Mouse (Mus musculus): Measurements from ENCODE around the gene Icos. TPM values are rescaled to one million over a fixed set of nuclear protein-coding genes. Genes with fewer than 3 reads are reported as not detected.

Icos gene
- polyA plus RNA-seq, 1 experiment from 2014 or later = 0.08 TPM

- Histone ChIP-seq H3K4me3 (no peak overlapping the region), H3K9me3 (replicated peaks) (no peaks in the 10 kb centered on the region), H3K4me2 (replicated peaks) (no peak overlapping the region), H3K36me3 (no peaks in the 10 kb centered on the region), H3K27me3 (no peaks in the 10 kb centered on the region), H3K27ac (no peak overlapping the region), H3K4me1 (no peaks in the 10 kb centered on the region), H3K9ac (no peak overlapping the region)
- WGBS = 100% methylated on average over 2 of the region's 2 CpGs
- ATAC-seq (ENCODE audit: low FRiP score) = no peak
These were observed 28.5 kb downstream of the Icos start for GRCm38 (mm10) chr1:61006229-61006628.

DNA sequence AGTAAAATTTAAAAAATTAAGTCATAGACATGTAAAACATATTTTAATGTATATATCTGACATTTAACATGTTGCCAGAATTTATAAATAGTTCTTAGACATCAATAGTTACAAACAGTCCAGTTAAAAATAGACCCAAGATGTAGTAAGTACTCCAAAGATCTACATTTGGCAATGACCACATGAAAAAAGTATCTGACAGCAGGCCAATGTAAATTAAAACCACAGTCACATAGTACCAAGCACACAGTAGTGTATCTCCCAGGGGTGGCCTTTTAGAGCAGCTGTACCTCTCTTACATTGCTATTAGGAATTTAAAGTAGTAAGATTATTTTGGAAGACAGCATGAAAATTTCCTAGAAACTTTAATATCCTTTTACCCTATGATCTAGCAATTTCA is 29.8 kb downstream of the Icos start:
- Histone ChIP-seq H3K4me1 (no peaks in the 10 kb centered on the region), H3K27ac (no peak overlapping the region), H3K4me2 (replicated peaks) (no peak overlapping the region), H3K4me3 (no peak overlapping the region), H3K9me3 (replicated peaks) (no peaks in the 10 kb centered on the region), H3K9ac (no peak overlapping the region), H3K36me3 (no peaks in the 10 kb centered on the region), H3K27me3 (no peaks in the 10 kb centered on the region)
- no peak for ATAC-seq (ENCODE audit: low FRiP score)

DNA sequence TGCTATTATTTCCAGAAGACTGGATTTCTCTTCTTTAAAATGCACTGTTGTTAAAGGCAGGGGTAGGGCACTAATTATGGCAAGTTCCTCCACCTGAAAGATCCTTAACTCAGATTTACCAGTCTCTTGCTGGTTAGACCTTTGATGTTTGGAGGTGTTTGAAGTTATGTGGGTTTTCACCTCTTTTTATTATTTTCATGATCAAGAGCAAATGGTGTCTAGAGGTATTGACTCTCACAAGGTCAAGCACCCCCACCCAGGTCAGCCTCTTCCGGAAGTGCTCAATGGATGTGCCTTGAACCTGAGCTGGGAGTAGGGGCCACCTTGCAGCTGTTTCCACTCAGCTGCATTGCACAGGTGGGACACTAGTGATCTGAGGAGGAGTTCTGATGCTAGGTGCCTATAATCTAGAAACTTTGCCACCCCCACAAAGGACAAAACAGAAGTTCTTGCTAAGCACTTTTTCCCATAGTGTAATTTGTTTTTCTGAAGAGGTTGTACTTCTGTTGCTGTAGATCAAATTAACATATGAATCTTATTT is 38.9 kb downstream of the Icos start:
- Histone ChIP-seq H3K4me3 (no peak overlapping the region), H3K4me2 (replicated peaks) (no peak overlapping the region), H3K4me1 (no peaks in the 10 kb centered on the region), H3K9ac (no peak overlapping the region), H3K27me3 (no peaks in the 10 kb centered on the region), H3K27ac (no peak overlapping the region), H3K36me3 (no peaks in the 10 kb centered on the region), H3K9me3 (replicated peaks) (no peaks in the 10 kb centered on the region)
- WGBS = 83% methylated on average over 1 of the region's 1 CpGs
- ATAC-seq (ENCODE audit: low FRiP score) = no peak

GRCm38 (mm10) chr1:61026712-61027111 is 49.0 kb downstream of the Icos start:
- no peak for ATAC-seq (ENCODE audit: low FRiP score)
- 85% methylated on average over 5 of the region's 5 CpGs for WGBS
- Histone ChIP-seq H3K9me3 (replicated peaks) (no peaks in the 10 kb centered on the region), H3K4me2 (replicated peaks) (no peak overlapping the region), H3K27me3 (no peaks in the 10 kb centered on the region), H3K4me1 (no peaks in the 10 kb centered on the region), H3K4me3 (no peak overlapping the region), H3K9ac (no peak overlapping the region), H3K27ac (no peak overlapping the region), H3K36me3 (no peaks in the 10 kb centered on the region)

DNA sequence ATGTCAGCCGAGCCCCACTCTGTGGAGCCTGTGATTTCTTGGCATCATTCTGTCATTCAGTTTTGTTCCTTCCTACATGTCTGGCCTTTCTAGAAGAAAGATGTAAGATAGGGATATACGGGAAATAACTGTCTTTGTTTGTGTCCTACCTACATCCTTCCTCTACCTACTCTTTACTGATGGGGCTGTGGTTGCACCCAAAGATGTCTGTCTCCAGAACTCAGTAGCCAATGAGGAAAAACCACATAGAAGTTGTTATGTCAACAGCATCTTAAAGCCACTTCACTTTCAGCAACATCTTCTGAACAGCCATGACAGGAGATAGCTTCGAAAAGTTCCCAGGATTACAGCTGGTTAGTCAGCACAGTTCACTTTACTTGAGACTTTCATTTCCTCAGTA is 49.8 kb downstream of the Icos start:
- WGBS = 95% methylated on average over 3 of the region's 3 CpGs
- no peaks in the 10 kb centered on the region for H3K27me3 ChIP-seq
- no peaks in the 10 kb centered on the region for H3K9me3 ChIP-seq (replicated peaks)
- no peaks in the 10 kb centered on the region for H3K36me3 ChIP-seq
- no peak for ATAC-seq (ENCODE audit: low FRiP score)
- no peaks in the 10 kb centered on the region for H3K4me1 ChIP-seq
- no peak overlapping the region for H3K4me3 ChIP-seq
- no peak overlapping the region for H3K4me2 ChIP-seq (replicated peaks)
- no peak overlapping the region for H3K27ac ChIP-seq
- H3K9ac ChIP-seq = no peak overlapping the region

DNA sequence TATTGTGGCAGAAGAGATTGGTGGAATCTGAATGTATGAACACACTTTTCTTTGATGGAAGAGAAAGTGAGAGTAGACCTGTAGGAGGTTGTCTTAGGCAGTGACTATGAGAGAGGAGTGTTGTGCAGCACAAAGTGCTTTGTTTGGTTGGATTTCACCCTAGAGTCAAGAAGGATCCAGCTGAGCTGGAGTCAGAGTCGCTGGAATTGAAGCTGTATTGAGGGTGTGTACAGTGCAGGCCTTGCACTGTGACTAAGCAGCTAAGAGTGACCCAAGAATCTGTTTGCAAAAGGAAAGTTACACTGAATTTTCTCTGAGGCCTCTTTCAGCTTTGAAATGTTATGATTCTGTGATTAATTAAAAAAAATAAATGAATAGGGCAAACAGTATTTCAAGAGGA is 52.2 kb downstream of the Icos start:
- no peaks in the 10 kb centered on the region for H3K9me3 ChIP-seq (replicated peaks)
- H3K4me1 ChIP-seq = no peaks in the 10 kb centered on the region
- no peak overlapping the region for H3K27ac ChIP-seq
- WGBS = 64% methylated on average over 1 of the region's 1 CpGs
- H3K27me3 ChIP-seq = no peaks in the 10 kb centered on the region
- no peak overlapping the region for H3K4me2 ChIP-seq (replicated peaks)
- H3K9ac ChIP-seq = no peak overlapping the region
- no peaks in the 10 kb centered on the region for H3K36me3 ChIP-seq
- H3K4me3 ChIP-seq = no peak overlapping the region
- ATAC-seq (ENCODE audit: low FRiP score) = no peak

GRCm38 (mm10) chr1:61030532-61030931 is 52.8 kb downstream of the Icos start:
- ATAC-seq (ENCODE audit: low FRiP score) = no peak
- H3K36me3 ChIP-seq = no peaks in the 10 kb centered on the region
- no peaks in the 10 kb centered on the region for H3K4me1 ChIP-seq
- no peaks in the 10 kb centered on the region for H3K9me3 ChIP-seq (replicated peaks)
- H3K9ac ChIP-seq = no peak overlapping the region
- no peaks in the 10 kb centered on the region for H3K27me3 ChIP-seq
- no peak overlapping the region for H3K4me3 ChIP-seq
- H3K4me2 ChIP-seq (replicated peaks) = no peak overlapping the region
- H3K27ac ChIP-seq = no peak overlapping the region

- Histone ChIP-seq H3K27me3 (no peaks in the 10 kb centered on the region), H3K27ac (no peak overlapping the region), H3K9me3 (replicated peaks) (no peaks in the 10 kb centered on the region), H3K9ac (no peak overlapping the region), H3K4me1 (no peaks in the 10 kb centered on the region), H3K36me3 (no peaks in the 10 kb centered on the region), H3K4me2 (replicated peaks) (no peak overlapping the region), H3K4me3 (no peak overlapping the region)
- WGBS = 80% methylated on average over 1 of the region's 1 CpGs
- no peak for ATAC-seq (ENCODE audit: low FRiP score)
These were observed 57.5 kb downstream of the Icos start for GRCm38 (mm10) chr1:61035270-61035669.

- H3K27ac ChIP-seq = no peak overlapping the region
- WGBS = 91% methylated on average over 4 of the region's 4 CpGs
- no peak for ATAC-seq (ENCODE audit: low FRiP score)
These were observed 60.5 kb downstream of the Icos start for GRCm38 (mm10) chr1:61038223-61038622.

DNA sequence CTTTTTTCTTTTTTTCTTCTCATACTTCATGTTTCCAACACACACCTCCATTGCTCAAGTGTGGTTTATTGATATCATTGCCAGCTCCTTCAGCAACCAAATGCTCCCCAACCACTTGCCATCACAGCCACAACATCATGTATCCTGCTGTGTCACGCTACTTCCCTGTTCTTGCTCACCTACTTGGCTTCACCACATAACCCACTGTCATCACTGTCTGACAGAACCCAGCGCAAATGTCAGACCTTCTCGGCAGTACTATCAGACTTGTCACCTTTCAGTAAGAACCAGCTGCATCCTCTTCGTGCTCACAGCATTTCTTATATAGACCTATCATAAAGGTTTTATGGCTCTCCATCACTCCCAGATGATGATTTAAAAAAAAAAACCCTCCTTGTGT is 61.6 kb downstream of the Icos start:
- no peak for ATAC-seq (ENCODE audit: low FRiP score)
- Histone ChIP-seq H3K4me1 (no peaks in the 10 kb centered on the region), H3K27ac (no peak overlapping the region), H3K9me3 (replicated peaks) (no peaks in the 10 kb centered on the region), H3K4me3 (no peak overlapping the region), H3K4me2 (replicated peaks) (no peak overlapping the region), H3K9ac (no peak overlapping the region), H3K27me3 (no peaks in the 10 kb centered on the region), H3K36me3 (no peaks in the 10 kb centered on the region)
- 94% methylated on average over 4 of the region's 4 CpGs for WGBS

More at GRCm38 (mm10) chr1:61038223-61038622, 60.5 kb downstream of the Icos start:
- no peak overlapping the region for H3K4me3 ChIP-seq
- H3K4me2 ChIP-seq (replicated peaks) = no peak overlapping the region
- no peaks in the 10 kb centered on the region for H3K27me3 ChIP-seq
- no peak overlapping the region for H3K9ac ChIP-seq
- H3K4me1 ChIP-seq = no peaks in the 10 kb centered on the region
- H3K9me3 ChIP-seq (replicated peaks) = no peaks in the 10 kb centered on the region
- no peaks in the 10 kb centered on the region for H3K36me3 ChIP-seq

DNA sequence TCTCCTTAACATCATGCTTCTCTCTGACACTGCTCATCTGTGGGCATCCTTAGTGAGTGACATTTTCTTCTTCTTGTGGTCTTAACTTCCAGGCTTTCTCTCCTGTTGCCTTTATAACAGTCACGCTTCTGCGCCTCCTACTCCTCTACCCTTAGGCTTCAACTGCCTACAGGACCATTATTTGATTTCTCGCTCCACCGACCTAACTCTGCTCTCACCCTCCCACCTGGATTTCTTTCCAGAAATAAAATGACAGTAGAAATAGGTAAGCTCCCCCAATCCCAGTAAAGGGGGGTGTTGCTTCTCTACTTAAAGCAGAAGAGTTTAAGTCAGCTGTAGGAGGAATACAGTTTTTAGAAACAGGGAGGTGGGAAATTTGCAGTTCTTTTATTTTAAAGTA is 62.7 kb downstream of the Icos start:
- 88% methylated on average over 4 of the region's 4 CpGs for WGBS
- no peak overlapping the region for H3K4me3 ChIP-seq
- no peak overlapping the region for H3K9ac ChIP-seq
- no peaks in the 10 kb centered on the region for H3K4me1 ChIP-seq
- no peaks in the 10 kb centered on the region for H3K9me3 ChIP-seq (replicated peaks)
- no peak overlapping the region for H3K4me2 ChIP-seq (replicated peaks)
- no peaks in the 10 kb centered on the region for H3K27me3 ChIP-seq
- no peak overlapping the region for H3K27ac ChIP-seq
- ATAC-seq (ENCODE audit: low FRiP score) = no peak
- no peaks in the 10 kb centered on the region for H3K36me3 ChIP-seq

GRCm38 (mm10) chr1:61042842-61043241 is 65.1 kb downstream of the Icos start:
- Histone ChIP-seq H3K27me3 (no peaks in the 10 kb centered on the region), H3K36me3 (no peaks in the 10 kb centered on the region), H3K9me3 (replicated peaks) (no peaks in the 10 kb centered on the region), H3K4me1 (no peaks in the 10 kb centered on the region), H3K9ac (no peak overlapping the region), H3K4me3 (no peak overlapping the region), H3K4me2 (replicated peaks) (no peak overlapping the region), H3K27ac (no peak overlapping the region)
- WGBS = 87% methylated on average over 2 of the region's 2 CpGs
- no peak for ATAC-seq (ENCODE audit: low FRiP score)

GRCm38 (mm10) chr1:61046055-61046705 is 68.5 kb downstream of the Icos start:
- WGBS = 88% methylated on average over 3 of the region's 3 CpGs

More at GRCm38 (mm10) chr1:61046055-61046705, 68.5 kb downstream of the Icos start:
- Histone ChIP-seq H3K27ac (no peak overlapping the region), H3K4me3 (no peak overlapping the region), H3K9ac (no peak overlapping the region), H3K4me1 (no peaks in the 10 kb centered on the region), H3K36me3 (no peaks in the 10 kb centered on the region), H3K4me2 (replicated peaks) (no peak overlapping the region), H3K9me3 (replicated peaks) (no peaks in the 10 kb centered on the region), H3K27me3 (no peaks in the 10 kb centered on the region)
- ATAC-seq (ENCODE audit: low FRiP score) = no peak

All from hindbrain, embryonic 12.5 days (tissue).